Mouse (Mus musculus): Measurements from ENCODE around the gene Nacc1. TPM values are rescaled to one million over a fixed set of nuclear protein-coding genes. Genes with fewer than 3 reads are reported as not detected.

The Nacc1 gene
- total and polyA plus RNA-seq, 3 experiments = 42.5 to 106 TPM; not detected in 1

- TF ChIP-seq ETS1 (IDR thresholded peaks at IDR 0.05; ENCODE audit: low read depth, low read length) (no peak), MYC (IDR thresholded peaks at IDR 0.05; ENCODE audit: low read depth, low read length) (no peak)
Measured at GRCm38 (mm10) chr8:84687705-84688100, at the start of gene Nacc1 (continued).

DNA sequence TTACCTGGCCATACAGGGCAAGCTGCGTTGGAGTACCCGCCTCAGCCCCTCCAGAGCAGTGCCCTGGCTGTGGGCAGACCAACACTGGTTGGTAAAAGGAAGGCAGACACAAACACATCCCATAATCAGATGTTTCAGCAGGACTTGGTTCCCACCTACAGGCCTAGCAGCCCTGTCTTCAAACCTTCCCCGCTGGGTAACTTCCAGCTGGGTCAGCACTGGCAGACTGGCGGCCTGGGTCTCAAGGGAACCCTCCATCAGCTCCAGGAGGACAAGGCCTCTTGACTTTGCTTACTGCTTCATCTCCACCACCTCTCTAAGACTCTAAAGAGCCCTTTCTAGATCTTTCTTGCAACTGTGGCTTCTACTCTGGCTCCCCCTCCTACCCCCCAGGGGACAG, 48.9 kb upstream of the Nacc1 start:
- no peak for TF ChIP-seq TAL1 (IDR thresholded peaks at IDR 0.05; ENCODE audit: low read length)
- TF ChIP-seq SIN3A (IDR thresholded peaks at IDR 0.05; ENCODE audit: low read length) = no peak
- TF ChIP-seq HCFC1 (IDR thresholded peaks at IDR 0.05; ENCODE audit: low read depth, low read length) = no peak
- TF ChIP-seq ETS1 (IDR thresholded peaks at IDR 0.05; ENCODE audit: low read depth, low read length) = no peak
- no peak for TF ChIP-seq MAX (IDR thresholded peaks at IDR 0.05; ENCODE audit: low read length)
- no peak for TF ChIP-seq JUND (IDR thresholded peaks at IDR 0.05; ENCODE audit: low read depth, low read length)
- TF ChIP-seq EP300 (IDR thresholded peaks at IDR 0.05; ENCODE audit: low read depth in 1 of 2, low read length in 2 of 2) = no peak
- no peak for TF ChIP-seq MXI1 (IDR thresholded peaks at IDR 0.05; ENCODE audit: low read depth, low read length)
- TF ChIP-seq ZKSCAN1 (IDR thresholded peaks at IDR 0.05; ENCODE audit: low read depth, low read length) = no peak
- TF ChIP-seq BHLHE40 (IDR thresholded peaks at IDR 0.05; ENCODE audit: borderline replicate concordance, low read depth, low read length) = no peak
- no peak for TF ChIP-seq NRF1 (IDR thresholded peaks at IDR 0.05; ENCODE audit: insufficient read depth, low read depth, low read length, poor library complexity, severe bottlenecking)
- no peak for TF ChIP-seq RCOR1 (IDR thresholded peaks at IDR 0.05; ENCODE audit: low read depth, low read length)
- TF ChIP-seq CHD1 (IDR thresholded peaks at IDR 0.05; ENCODE audit: low read depth, low read length) = no peak
- TF ChIP-seq KAT2A (conservative IDR thresholded peaks at IDR 0.05; ENCODE audit: low read depth, low read length) = no peak
- TF ChIP-seq MEF2A (IDR thresholded peaks at IDR 0.05; ENCODE audit: extremely low read depth, insufficient replicate concordance, low read depth, low read length, poor library complexity, severe bottlenecking) = no peak
- no peak overlapping the region for H3K9ac ChIP-seq (ENCODE audit: control insufficient read depth, low read depth, low read length, poor library complexity, severe bottlenecking)
- H3K27me3 ChIP-seq (ENCODE audit: control insufficient read depth in 1 of 2, insufficient read depth in 2 of 2, low read length in 2 of 2) = no peaks in the 10 kb centered on the region
- no peak overlapping the region for H3K27ac ChIP-seq (ENCODE audit: control insufficient read depth, low read depth, low read length)
- no peak for DNase-seq (ENCODE audit: low read depth, low spot score)
- H3K4me3 ChIP-seq (ENCODE audit: control insufficient read depth in 1 of 2, insufficient read depth in 1 of 2, low read depth in 2 of 2, low read length in 2 of 2) = no peak overlapping the region
- peaks cover 9 to 13% of the 10 kb centered on the region in 2 experiments for H3K4me1 ChIP-seq (ENCODE audit: control insufficient read depth in 1 of 2, insufficient read depth in 2 of 2, low read length in 2 of 2)
- H3K79me2 ChIP-seq (ENCODE audit: control insufficient read depth, insufficient read depth, low read length, poor library complexity) = no peaks in the 10 kb centered on the region
- H3K36me3 ChIP-seq (ENCODE audit: control insufficient read depth in 1 of 2, insufficient read depth in 2 of 2, low read length in 2 of 2) = peaks cover 0 to 8% of the 10 kb centered on the region in 2 experiments; a peak in 3 of 4 replicates
- no peaks in the 10 kb centered on the region for H3K9me3 ChIP-seq (replicated peaks; ENCODE audit: insufficient read depth, low read length)

GRCm38 (mm10) chr8:84735597-84735996, 47.9 kb upstream of the Nacc1 start:
- Histone ChIP-seq H3K4me1 (ENCODE audit: control insufficient read depth in 1 of 2, insufficient read depth in 2 of 2, low read length in 2 of 2) (peaks cover 15 to 19% of the 10 kb centered on the region in 2 experiments), H3K27ac (ENCODE audit: control insufficient read depth, low read depth, low read length) (no peak overlapping the region), H3K9me3 (replicated peaks; ENCODE audit: insufficient read depth, low read length) (no peaks in the 10 kb centered on the region), H3K4me3 (ENCODE audit: control insufficient read depth in 1 of 2, insufficient read depth in 1 of 2, low read depth in 2 of 2, low read length in 2 of 2) (no peak overlapping the region), H3K79me2 (ENCODE audit: control insufficient read depth, insufficient read depth, low read length, poor library complexity) (no peaks in the 10 kb centered on the region), H3K36me3 (ENCODE audit: control insufficient read depth in 1 of 2, insufficient read depth in 2 of 2, low read length in 2 of 2) (peaks cover 0 to 13% of the 10 kb centered on the region in 2 experiments; a peak in 3 of 4 replicates), H3K27me3 (ENCODE audit: control insufficient read depth in 1 of 2, insufficient read depth in 2 of 2, low read length in 2 of 2) (no peaks in the 10 kb centered on the region), H3K9ac (ENCODE audit: control insufficient read depth, low read depth, low read length, poor library complexity, severe bottlenecking) (no peak overlapping the region)
- DNase-seq (ENCODE audit: low read depth, low spot score) = no peak
- no peak for TF ChIP-seq ZMIZ1 (IDR thresholded peaks at IDR 0.05; ENCODE audit: low read depth, low read length)
- no peak for TF ChIP-seq POLR2AphosphoS2 (IDR thresholded peaks at IDR 0.05; ENCODE audit: low read length)
- no peak for TF ChIP-seq MAZ (IDR thresholded peaks at IDR 0.05; ENCODE audit: low read depth, low read length)
- TF ChIP-seq MAX (IDR thresholded peaks at IDR 0.05; ENCODE audit: low read length) = no peak
- no peak for TF ChIP-seq CHD2 (IDR thresholded peaks at IDR 0.05; ENCODE audit: low read length)
- no peak for TF ChIP-seq JUND (IDR thresholded peaks at IDR 0.05; ENCODE audit: low read depth, low read length)
- no peak for TF ChIP-seq BHLHE40 (IDR thresholded peaks at IDR 0.05; ENCODE audit: borderline replicate concordance, low read depth, low read length)
- TF ChIP-seq CTCF (IDR thresholded peaks at IDR 0.05 in 2 of 3, conservative IDR thresholded peaks at IDR 0.05 in 1 of 3; ENCODE audit: control insufficient read depth in 1 of 3, insufficient read depth in 1 of 3, low read depth in 2 of 3, low read length in 3 of 3, poor library complexity in 1 of 3, severe bottlenecking in 1 of 3) = no peak
- TF ChIP-seq TBP (IDR thresholded peaks at IDR 0.05; ENCODE audit: low read depth, low read length) = no peak
- TF ChIP-seq POLR2AphosphoS5 (IDR thresholded peaks at IDR 0.05; ENCODE audit: borderline replicate concordance, low read depth, low read length) = no peak
